Mouse (Mus musculus): ENCODE data around the gene Slc8a3. TPM values are rescaled to one million over a fixed set of nuclear protein-coding genes. Genes with fewer than 3 reads are reported as not detected.

Gene Slc8a3
- polyA plus RNA-seq, 1 experiment from 2014 or later = 1.6 TPM

DNA sequence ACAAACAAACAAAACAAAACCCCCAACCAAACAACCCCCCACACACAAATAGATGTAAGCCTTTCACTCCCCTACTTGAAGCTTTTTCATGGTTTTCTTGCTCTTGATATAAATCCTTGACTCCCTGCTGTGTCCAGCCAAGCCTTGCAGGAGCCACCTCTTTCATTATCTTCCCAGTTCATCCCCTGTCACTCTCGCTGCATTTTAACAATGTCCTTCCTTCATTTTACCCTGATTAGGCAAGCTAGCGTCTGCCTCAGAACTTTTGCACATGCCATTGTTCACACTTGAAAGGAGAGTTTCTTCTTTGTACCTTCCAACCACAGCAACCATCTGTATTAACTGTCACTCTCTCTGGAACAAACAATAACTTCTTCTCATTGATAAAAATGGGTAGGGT lies 15.2 kb downstream of the Slc8a3 start:
- 18% methylated on average over 2 of the region's 2 CpGs for WGBS
- Histone ChIP-seq H3K9me3 (ENCODE audit: control insufficient read depth, low read length) (no peaks in the 10 kb centered on the region), H3K27ac (ENCODE audit: low read depth, low read length) (no peak overlapping the region), H3K9ac (ENCODE audit: low read depth, low read length) (no peak overlapping the region), H3K4me1 (replicated peaks; ENCODE audit: control insufficient read depth, insufficient read depth, low read length) (no peaks in the 10 kb centered on the region), H3K36me3 (ENCODE audit: control insufficient read depth, insufficient read depth, low read length) (no peaks in the 10 kb centered on the region), H3K4me3 (ENCODE audit: low read depth, low read length) (no peak overlapping the region), H3K27me3 (ENCODE audit: control insufficient read depth, insufficient read depth, low read length) (no peaks in the 10 kb centered on the region), H3K4me2 (replicated peaks; ENCODE audit: low read depth, low read length) (no peak overlapping the region)
- ATAC-seq (ENCODE audit: low FRiP score) (no peak), DNase-seq (ENCODE audit: low spot score) (peak; percentile 9)

DNA sequence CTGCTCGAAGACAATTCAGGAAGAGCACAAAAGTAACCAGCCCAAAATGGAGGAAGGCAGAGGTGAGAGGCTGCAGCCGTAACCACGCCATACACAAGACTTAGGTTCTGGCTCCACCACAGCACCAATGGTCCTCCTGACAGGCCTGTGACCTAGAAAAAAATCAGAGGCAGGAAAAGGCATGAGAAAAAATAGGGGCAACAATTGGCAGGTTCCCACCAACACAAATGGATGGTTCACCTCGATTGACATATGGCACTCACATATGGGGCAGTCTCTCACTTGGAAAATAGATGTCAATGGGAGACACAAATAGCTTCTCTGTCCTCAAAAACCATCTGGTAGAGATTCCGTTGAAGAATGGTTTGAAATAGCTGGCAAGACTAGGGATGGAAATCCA lies 17.0 kb downstream of the Slc8a3 start:
- H3K9me3 ChIP-seq (ENCODE audit: control insufficient read depth, low read length) = no peaks in the 10 kb centered on the region
- ATAC-seq (ENCODE audit: low FRiP score) (no peak), DNase-seq (ENCODE audit: low spot score) (no peak)
- H3K4me1 ChIP-seq (replicated peaks; ENCODE audit: control insufficient read depth, insufficient read depth, low read length) = no peaks in the 10 kb centered on the region
- WGBS = 87% methylated on average over 5 of the region's 5 CpGs
- H3K4me3 ChIP-seq (ENCODE audit: low read depth, low read length) = no peak overlapping the region
- no peak overlapping the region for H3K27ac ChIP-seq (ENCODE audit: low read depth, low read length)
- H3K4me2 ChIP-seq (replicated peaks; ENCODE audit: low read depth, low read length) = no peak overlapping the region
- no peaks in the 10 kb centered on the region for H3K27me3 ChIP-seq (ENCODE audit: control insufficient read depth, insufficient read depth, low read length)
- no peak overlapping the region for H3K9ac ChIP-seq (ENCODE audit: low read depth, low read length)
- no peaks in the 10 kb centered on the region for H3K36me3 ChIP-seq (ENCODE audit: control insufficient read depth, insufficient read depth, low read length)

DNA sequence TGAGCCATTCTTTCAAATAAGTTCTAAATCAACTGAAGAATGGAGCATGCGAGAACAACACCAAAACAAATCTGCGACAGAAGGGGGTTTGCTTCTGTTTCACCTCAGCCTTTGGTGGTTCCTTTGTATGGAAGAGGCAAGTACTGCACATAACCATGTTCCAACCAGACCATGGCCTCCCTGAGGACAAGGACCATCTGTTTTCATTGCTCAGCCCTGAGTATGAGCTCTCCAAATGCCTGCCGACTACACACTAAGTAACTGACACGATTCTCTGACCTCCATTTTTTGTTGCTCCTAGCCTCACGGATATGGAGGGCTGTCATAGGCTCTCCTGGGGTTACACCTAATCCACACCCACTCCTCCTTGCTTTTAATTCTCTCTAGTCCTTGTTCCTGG lies 29.4 kb downstream of the Slc8a3 start:
- Histone ChIP-seq H3K4me3 (ENCODE audit: low read depth, low read length) (no peak overlapping the region), H3K9me3 (ENCODE audit: control insufficient read depth, low read length) (no peaks in the 10 kb centered on the region)

DNA sequence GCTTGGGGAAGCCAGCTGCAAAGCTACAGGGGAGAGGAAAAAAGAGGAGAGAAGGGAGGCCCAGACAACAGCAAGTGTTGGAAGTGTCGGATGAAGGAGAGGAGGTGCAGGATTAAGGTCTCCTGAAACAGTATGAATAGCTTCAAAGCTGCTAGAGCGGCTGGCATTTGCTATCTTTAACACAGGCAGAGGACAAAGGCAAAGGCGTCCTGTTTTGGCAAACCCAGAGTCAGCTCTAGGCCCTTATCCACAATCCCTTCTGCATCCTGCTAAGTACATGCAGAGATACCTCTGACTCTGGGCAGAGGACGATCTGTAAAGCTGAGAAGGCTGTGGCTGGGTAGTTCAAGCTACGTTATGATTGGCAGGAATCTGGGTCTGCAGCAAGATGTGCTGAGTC lies 38.4 kb downstream of the Slc8a3 start:
- ATAC-seq (ENCODE audit: low FRiP score) = no peak
- no peaks in the 10 kb centered on the region for H3K27me3 ChIP-seq (ENCODE audit: control insufficient read depth, insufficient read depth, low read length)
- no peaks in the 10 kb centered on the region for H3K4me1 ChIP-seq (replicated peaks; ENCODE audit: control insufficient read depth, insufficient read depth, low read length)
- H3K9ac ChIP-seq (ENCODE audit: low read depth, low read length) = no peak overlapping the region
- H3K4me3 ChIP-seq (ENCODE audit: low read depth, low read length) = no peak overlapping the region
- no peak for DNase-seq (ENCODE audit: low spot score)
- no peak overlapping the region for H3K27ac ChIP-seq (ENCODE audit: low read depth, low read length)
- H3K9me3 ChIP-seq (ENCODE audit: control insufficient read depth, low read length) = no peaks in the 10 kb centered on the region
- H3K4me2 ChIP-seq (replicated peaks; ENCODE audit: low read depth, low read length) = no peak overlapping the region
- WGBS = 46% methylated on average over 5 of the region's 5 CpGs
- no peaks in the 10 kb centered on the region for H3K36me3 ChIP-seq (ENCODE audit: control insufficient read depth, insufficient read depth, low read length)

More for the DNA sequence above, 29.4 kb downstream of the Slc8a3 start:
- ATAC-seq (ENCODE audit: low FRiP score) (no peak), DNase-seq (ENCODE audit: low spot score) (no peak)
- Histone ChIP-seq H3K27ac (ENCODE audit: low read depth, low read length) (no peak overlapping the region), H3K27me3 (ENCODE audit: control insufficient read depth, insufficient read depth, low read length) (no peaks in the 10 kb centered on the region), H3K4me2 (replicated peaks; ENCODE audit: low read depth, low read length) (no peak overlapping the region), H3K9ac (ENCODE audit: low read depth, low read length) (no peak overlapping the region), H3K36me3 (ENCODE audit: control insufficient read depth, insufficient read depth, low read length) (no peaks in the 10 kb centered on the region), H3K4me1 (replicated peaks; ENCODE audit: control insufficient read depth, insufficient read depth, low read length) (no peaks in the 10 kb centered on the region)
- 80% methylated on average over 5 of the region's 5 CpGs for WGBS

DNA sequence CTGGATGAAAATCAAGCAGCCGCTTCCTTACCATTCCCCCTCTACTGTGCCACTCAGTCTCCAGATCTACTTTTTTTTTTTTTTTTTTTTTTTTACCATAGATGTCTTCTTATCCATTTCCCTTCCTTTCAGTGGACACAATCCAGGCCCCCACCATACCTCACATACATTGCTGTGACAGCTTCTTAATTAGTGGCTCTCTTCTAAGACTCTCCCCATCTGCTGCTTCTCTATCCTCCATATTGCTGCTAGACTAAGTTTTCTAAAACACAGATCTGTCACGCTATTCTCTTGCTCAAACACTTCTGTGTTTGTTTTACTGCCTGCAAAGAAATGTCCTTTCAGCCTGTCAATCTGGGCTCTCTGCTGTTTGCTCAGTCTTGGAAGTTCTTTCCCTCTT lies 54.9 kb downstream of the Slc8a3 start:
- Histone ChIP-seq H3K36me3 (ENCODE audit: control insufficient read depth, insufficient read depth, low read length) (no peaks in the 10 kb centered on the region), H3K4me2 (replicated peaks; ENCODE audit: low read depth, low read length) (no peak overlapping the region), H3K9ac (ENCODE audit: low read depth, low read length) (no peak overlapping the region), H3K27ac (ENCODE audit: low read depth, low read length) (no peak overlapping the region), H3K4me1 (replicated peaks; ENCODE audit: control insufficient read depth, insufficient read depth, low read length) (no peaks in the 10 kb centered on the region), H3K9me3 (ENCODE audit: control insufficient read depth, low read length) (no peaks in the 10 kb centered on the region), H3K4me3 (ENCODE audit: low read depth, low read length) (no peak overlapping the region), H3K27me3 (ENCODE audit: control insufficient read depth, insufficient read depth, low read length) (no peaks in the 10 kb centered on the region)
- no peak for ATAC-seq (ENCODE audit: low FRiP score)
- DNase-seq (ENCODE audit: low spot score) = no peak
- WGBS = 66% methylated on average over 2 of the region's 2 CpGs

DNA sequence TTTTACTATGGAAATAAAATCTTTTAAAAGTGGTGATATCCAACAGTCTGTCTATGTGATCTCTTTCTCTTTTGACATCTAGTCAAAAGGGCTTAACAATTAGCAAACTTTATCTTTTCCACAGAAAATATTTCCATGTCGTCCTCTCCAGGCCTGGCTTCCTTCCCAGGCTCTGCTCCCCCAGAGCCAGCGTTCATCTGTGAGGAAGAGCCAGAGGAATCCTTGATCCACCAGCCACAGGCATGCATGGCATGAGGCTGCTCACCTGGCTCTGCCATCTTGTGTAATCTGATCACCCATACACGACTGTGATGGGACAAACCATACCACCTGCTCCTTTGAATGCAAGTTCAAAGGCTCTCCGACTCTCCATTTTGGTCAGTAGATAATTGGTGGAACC lies 58.4 kb downstream of the Slc8a3 start:
- WGBS = 77% methylated on average over 4 of the region's 4 CpGs
- H3K36me3 ChIP-seq (ENCODE audit: control insufficient read depth, insufficient read depth, low read length) = no peaks in the 10 kb centered on the region
- ATAC-seq (ENCODE audit: low FRiP score) = no peak
- no peak overlapping the region for H3K9ac ChIP-seq (ENCODE audit: low read depth, low read length)
- H3K4me3 ChIP-seq (ENCODE audit: low read depth, low read length) = no peak overlapping the region
- H3K4me1 ChIP-seq (replicated peaks; ENCODE audit: control insufficient read depth, insufficient read depth, low read length) = no peaks in the 10 kb centered on the region
- no peak for DNase-seq (ENCODE audit: low spot score)
- no peak overlapping the region for H3K27ac ChIP-seq (ENCODE audit: low read depth, low read length)
- no peak overlapping the region for H3K4me2 ChIP-seq (replicated peaks; ENCODE audit: low read depth, low read length)
- no peaks in the 10 kb centered on the region for H3K27me3 ChIP-seq (ENCODE audit: control insufficient read depth, insufficient read depth, low read length)
- no peaks in the 10 kb centered on the region for H3K9me3 ChIP-seq (ENCODE audit: control insufficient read depth, low read length)

DNA sequence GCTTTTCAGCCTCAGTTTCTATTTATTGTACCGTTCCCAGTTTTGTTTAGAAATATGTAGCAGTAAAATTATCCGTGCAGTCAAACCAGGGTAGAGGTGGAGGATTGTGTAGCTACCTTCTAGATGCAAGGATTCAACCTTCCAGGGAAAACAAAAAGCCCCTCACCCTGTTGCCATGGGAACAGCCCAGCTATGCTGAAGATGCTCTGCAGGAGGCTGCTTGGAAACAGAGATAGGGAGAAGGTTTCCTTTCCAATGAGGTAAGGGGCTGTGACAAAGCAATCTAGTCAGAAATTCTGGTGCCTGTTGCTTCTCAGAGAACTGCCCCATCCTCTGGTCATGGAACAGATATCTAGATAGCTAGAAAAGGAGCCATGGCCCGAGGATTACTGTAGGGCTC lies 59.6 kb downstream of the Slc8a3 start:
- Histone ChIP-seq H3K27ac (ENCODE audit: low read depth, low read length) (no peak overlapping the region), H3K27me3 (ENCODE audit: control insufficient read depth, insufficient read depth, low read length) (no peaks in the 10 kb centered on the region), H3K4me2 (replicated peaks; ENCODE audit: low read depth, low read length) (no peak overlapping the region), H3K9me3 (ENCODE audit: control insufficient read depth, low read length) (no peaks in the 10 kb centered on the region), H3K9ac (ENCODE audit: low read depth, low read length) (no peak overlapping the region), H3K4me3 (ENCODE audit: low read depth, low read length) (no peak overlapping the region), H3K4me1 (replicated peaks; ENCODE audit: control insufficient read depth, insufficient read depth, low read length) (no peaks in the 10 kb centered on the region), H3K36me3 (ENCODE audit: control insufficient read depth, insufficient read depth, low read length) (no peaks in the 10 kb centered on the region)
- ATAC-seq (ENCODE audit: low FRiP score) = no peak
- DNase-seq (ENCODE audit: low spot score) = peak; percentile 37
- WGBS = 32% methylated on average over 3 of the region's 3 CpGs

DNA sequence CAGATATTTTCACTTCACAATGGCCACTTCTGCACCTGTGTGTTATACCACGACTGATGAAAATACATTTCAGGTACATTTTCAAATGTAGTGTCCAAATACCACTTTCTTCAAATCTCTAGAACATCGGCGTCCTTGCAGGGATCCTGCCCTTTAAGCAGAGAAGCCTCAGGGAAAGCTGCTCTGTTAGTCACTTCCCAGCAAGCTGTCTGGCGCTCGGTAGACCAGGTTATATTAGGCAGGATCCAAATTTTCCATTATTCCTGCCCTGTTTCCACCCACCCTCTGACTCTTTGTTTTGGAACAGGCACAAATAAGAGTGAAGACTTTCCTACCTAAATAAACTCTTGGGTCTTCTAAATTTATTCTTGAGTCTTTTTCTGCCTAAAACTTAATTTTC lies 63.7 kb downstream of the Slc8a3 start:
- DNase-seq (ENCODE audit: low spot score) = no peak
- Histone ChIP-seq H3K9me3 (ENCODE audit: control insufficient read depth, low read length) (no peaks in the 10 kb centered on the region), H3K27ac (ENCODE audit: low read depth, low read length) (no peak overlapping the region), H3K9ac (ENCODE audit: low read depth, low read length) (no peak overlapping the region), H3K36me3 (ENCODE audit: control insufficient read depth, insufficient read depth, low read length) (no peaks in the 10 kb centered on the region), H3K4me1 (replicated peaks; ENCODE audit: control insufficient read depth, insufficient read depth, low read length) (no peaks in the 10 kb centered on the region), H3K4me3 (ENCODE audit: low read depth, low read length) (no peak overlapping the region), H3K27me3 (ENCODE audit: control insufficient read depth, insufficient read depth, low read length) (no peaks in the 10 kb centered on the region), H3K4me2 (replicated peaks; ENCODE audit: low read depth, low read length) (no peak overlapping the region)
- 83% methylated on average over 5 of the region's 5 CpGs for WGBS
- ATAC-seq (ENCODE audit: low FRiP score) = no peak

DNA sequence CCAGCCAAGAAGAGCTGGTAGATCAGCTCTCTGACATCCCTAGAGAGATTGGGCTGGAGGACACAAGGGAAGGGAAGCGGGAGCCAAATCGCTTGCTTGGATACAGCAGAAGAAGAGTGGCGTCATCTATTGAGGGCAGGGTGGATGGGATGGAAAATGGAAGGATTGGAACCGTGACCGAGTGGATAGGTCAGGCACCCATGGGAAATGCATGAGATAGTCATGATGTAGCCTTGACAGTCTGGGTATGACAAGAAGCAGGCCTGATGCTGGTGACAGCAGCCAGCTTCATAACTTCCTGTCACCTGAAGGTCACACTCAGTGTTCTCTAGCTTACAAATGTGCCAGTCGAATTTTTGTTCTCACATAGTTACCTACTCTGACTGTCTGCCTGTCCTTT lies 70.2 kb downstream of the Slc8a3 start:
- ATAC-seq (ENCODE audit: low FRiP score) (no peak), DNase-seq (ENCODE audit: low spot score) (no peak)
- Histone ChIP-seq H3K4me3 (ENCODE audit: low read depth, low read length) (no peak overlapping the region), H3K4me2 (replicated peaks; ENCODE audit: low read depth, low read length) (no peak overlapping the region), H3K27me3 (ENCODE audit: control insufficient read depth, insufficient read depth, low read length) (no peaks in the 10 kb centered on the region), H3K36me3 (ENCODE audit: control insufficient read depth, insufficient read depth, low read length) (no peaks in the 10 kb centered on the region), H3K27ac (ENCODE audit: low read depth, low read length) (no peak overlapping the region), H3K4me1 (replicated peaks; ENCODE audit: control insufficient read depth, insufficient read depth, low read length) (no peaks in the 10 kb centered on the region), H3K9me3 (ENCODE audit: control insufficient read depth, low read length) (no peaks in the 10 kb centered on the region), H3K9ac (ENCODE audit: low read depth, low read length) (no peak overlapping the region)
- 87% methylated on average over 6 of the region's 6 CpGs for WGBS

Data from hindbrain, embryonic 11.5 days (tissue).